Mouse (Mus musculus) embryonic fibroblast, embryonic 13.5 days (primary cell): Measurements from ENCODE around the gene 2610318N02Rik.

ENCODE experiments used
- CTCF ChIP-seq: IDR thresholded peaks from 2 replicates; pipeline ENCODE4 v1.5.1; 2011; ENCODE audit warnings: mild to moderate bottlenecking, control low read depth, low read length, moderate library complexity, borderline replicate concordance; ENCODE audit not compliant: insufficient read depth
- POLR2A ChIP-seq: IDR thresholded peaks from 2 replicates; pipeline ENCODE4 v1.6.1; 2011; ENCODE audit warnings: low read depth, mild to moderate bottlenecking, control low read depth, low read length, moderate library complexity

GRCm38 (mm10) chr16:17085636-17086035, 39.3 kb downstream of the 2610318N02Rik start:
- TF ChIP-seq POLR2A (no peak), CTCF (no peak)
